Mouse (Mus musculus) adrenal gland, postnatal 36 days (tissue): ENCODE results near the gene Evx2. TPM values are rescaled to one million over a fixed set of nuclear protein-coding genes. Genes with fewer than 3 reads are reported as not detected.

ENCODE experiments used
- DNase-seq, 2 experiments: peaks; one replicate each; pipeline ENCODE4 v3.0.0; 2021; ENCODE audit warnings: mixed read lengths in 1 of 2
- microRNA-seq: library from miRNA; unstranded; fragments of <30 nt; microRNA quantifications from one replicate; pipeline ENCODE4 v1.2.0, GENCODE M21; 2021
- total RNA-seq, 2 experiments: library from RNA; stranded (reverse); gene quantifications; 2 replicates each; pipeline ENCODE4 v1.2.3; 2021

Evx2 gene
- total RNA-seq, 2 experiments from 2014 or later, result not detected

- no peak for DNase-seq
These were observed 39.0 kb downstream of the Evx2 start for GRCm38 (mm10) chr2:74620368-74620767.

- no peak for DNase-seq
These were observed 39.6 kb downstream of the Evx2 start for GRCm38 (mm10) chr2:74619676-74620246.

GRCm38 (mm10) chr2:74617706-74618105 is 41.7 kb downstream of the Evx2 start:
- DNase-seq, result no peak

GRCm38 (mm10) chr2:74611406-74611805 is 48.0 kb downstream of the Evx2 start:
- no peak for DNase-seq

GRCm38 (mm10) chr2:74609350-74609749 is 50.0 kb downstream of the Evx2 start:
- DNase-seq, result no peak

GRCm38 (mm10) chr2:74606087-74606760 is 53.1 kb downstream of the Evx2 start:
- DNase-seq, result no peak

GRCm38 (mm10) chr2:74604011-74604410 is 55.3 kb downstream of the Evx2 start:
- no peak for DNase-seq

Small RNA genes within 50 kb of the gene (microRNA-seq; reads per million reads assigned to microRNA genes)
- gene Gm44463, result not detected

Other genes with a start within 250 kb of the Evx2 start
- gene Lnpk, start 80.1 kb downstream of the Evx2 start, total RNA-seq, result 10 to 100 TPM; 15.8 to 16.2 TPM
- not detected for gene Hoxd13, start 8.8 kb upstream of the Evx2 start, total RNA-seq
- gene Hoxd12, start 15.5 kb upstream of the Evx2 start, total RNA-seq, result not detected
- gene Hoxd11, start 20.0 kb upstream of the Evx2 start, total RNA-seq, result not detected
- not detected for gene Hoxd10, start 32.4 kb upstream of the Evx2 start, total RNA-seq
- 1 to 10 TPM; 3.8 to 4.1 TPM for gene Hoxd9, start 38.2 kb upstream of the Evx2 start, total RNA-seq
- gene Hoxd8, start 45.1 kb upstream of the Evx2 start, total RNA-seq, result 10 to 100 TPM; 23.9 to 35.9 TPM
- gene Hoxd3, start 52.4 kb upstream of the Evx2 start, total RNA-seq, result under 1 TPM; 0.17 to 0.36 TPM
- 10 to 100 TPM; 13.6 to 15.5 TPM for gene Hoxd4, start 52.4 kb upstream of the Evx2 start, total RNA-seq
- gene Gm28230, start 67.2 kb upstream of the Evx2 start, total RNA-seq, result 1 to 10 TPM; 1.6 to 2.0 TPM
- not detected for gene Hoxd1, start 103.4 kb upstream of the Evx2 start, total RNA-seq
- gene Mtx2, start 166.2 kb upstream of the Evx2 start, total RNA-seq, result 10 to 100 TPM; 64.7 to 98.5 TPM